Mouse (Mus musculus): ENCODE results near the gene Sptb. TPM values are rescaled to one million over a fixed set of nuclear protein-coding genes. Genes with fewer than 3 reads are reported as not detected.
A peak's percentile ranks its signal among the peaks of the same experiment; 100 is the strongest.

Gene Sptb
- polyA plus RNA-seq, 1 experiment from 2014 or later = 5.4 TPM

GRCm38 (mm10) chr12:76594556-76594955 is 115.8 kb downstream of the Sptb start:
- Histone ChIP-seq H3K36me3 (replicated peaks) (no peaks in the 10 kb centered on the region), H3K9me3 (no peaks in the 10 kb centered on the region), H3K4me3 (no peak overlapping the region), H3K27ac (peak overlapping the region; percentile 42; the same call in 1 of the 2 replicates), H3K4me1 (peaks cover 29% of the 10 kb centered on the region), H3K27me3 (ENCODE audit: poor library complexity, severe bottlenecking) (peaks cover 27% of the 10 kb centered on the region; the same call in 1 of the 2 replicates)
- WGBS = 57% methylated on average over 3 of the region's 3 CpGs
- no peak for DNase-seq (ENCODE audit: extremely low spot score, low spot score)

GRCm38 (mm10) chr12:76593839-76594322 is 116.5 kb downstream of the Sptb start:
- DNase-seq (ENCODE audit: extremely low spot score, low spot score) = no peak
- H3K9me3 ChIP-seq = no peaks in the 10 kb centered on the region
- H3K27me3 ChIP-seq (ENCODE audit: poor library complexity, severe bottlenecking) = peaks cover 27% of the 10 kb centered on the region; the same call in 1 of the 2 replicates
- peaks cover 29% of the 10 kb centered on the region for H3K4me1 ChIP-seq
- H3K27ac ChIP-seq = peak overlapping the region; percentile 42
- H3K36me3 ChIP-seq (replicated peaks) = no peaks in the 10 kb centered on the region
- 15% methylated on average over 7 of the region's 7 CpGs for WGBS
- no peak overlapping the region for H3K4me3 ChIP-seq

- DNase-seq (ENCODE audit: extremely low spot score, low spot score) = no peak
- WGBS = 80% methylated on average over 6 of the region's 6 CpGs
- H3K4me3 ChIP-seq = no peak overlapping the region
- no peaks in the 10 kb centered on the region for H3K9me3 ChIP-seq
- H3K36me3 ChIP-seq (replicated peaks) = no peaks in the 10 kb centered on the region
- H3K4me1 ChIP-seq = peaks cover 26% of the 10 kb centered on the region
- 0 out of 2 replicates have a peak overlapping the region, but pooled peaks have one; percentile 42 for H3K27ac ChIP-seq
- H3K27me3 ChIP-seq (ENCODE audit: poor library complexity, severe bottlenecking) = peaks cover 27% of the 10 kb centered on the region; the same call in 1 of the 2 replicates
These were observed 117.1 kb downstream of the Sptb start for GRCm38 (mm10) chr12:76593254-76593653.

- Histone ChIP-seq H3K9me3 (no peaks in the 10 kb centered on the region), H3K4me1 (peaks cover 18% of the 10 kb centered on the region), H3K4me3 (no peak overlapping the region), H3K27ac (no peak overlapping the region), H3K27me3 (ENCODE audit: poor library complexity, severe bottlenecking) (peaks cover 27% of the 10 kb centered on the region; the same call in 1 of the 2 replicates), H3K36me3 (replicated peaks) (no peaks in the 10 kb centered on the region)
- 58% methylated on average over 1 of the region's 1 CpGs for WGBS
- peak; percentile 66 for DNase-seq (ENCODE audit: extremely low spot score, low spot score)
These were observed 118.1 kb downstream of the Sptb start for GRCm38 (mm10) chr12:76592213-76592612.

- H3K9me3 ChIP-seq = no peaks in the 10 kb centered on the region
- 79% methylated on average over 3 of the region's 3 CpGs for WGBS
- no peak overlapping the region for H3K27ac ChIP-seq
- no peaks in the 10 kb centered on the region for H3K36me3 ChIP-seq (replicated peaks)
- H3K27me3 ChIP-seq (ENCODE audit: poor library complexity, severe bottlenecking) = peaks cover 27% of the 10 kb centered on the region; the same call in 1 of the 2 replicates
- no peak for DNase-seq (ENCODE audit: extremely low spot score, low spot score)
- H3K4me3 ChIP-seq = no peak overlapping the region
- peaks cover 15% of the 10 kb centered on the region for H3K4me1 ChIP-seq
These were observed 119.3 kb downstream of the Sptb start for GRCm38 (mm10) chr12:76591037-76591436.

- Histone ChIP-seq H3K36me3 (replicated peaks) (no peaks in the 10 kb centered on the region), H3K27ac (no peak overlapping the region), H3K4me3 (no peak overlapping the region), H3K27me3 (ENCODE audit: poor library complexity, severe bottlenecking) (peaks cover 18% of the 10 kb centered on the region; the same call in 1 of the 2 replicates), H3K4me1 (peaks cover 15% of the 10 kb centered on the region), H3K9me3 (0 out of 2 replicates have a peak, but pooled peaks cover 3% of the 10 kb centered on the region)
- DNase-seq (ENCODE audit: extremely low spot score, low spot score) = no peak
- WGBS = 83% methylated on average over 6 of the region's 6 CpGs
These were observed 120.8 kb downstream of the Sptb start for GRCm38 (mm10) chr12:76589531-76589930.

- Histone ChIP-seq H3K9me3 (0 out of 2 replicates have a peak, but pooled peaks cover 3% of the 10 kb centered on the region), H3K4me1 (peaks cover 17% of the 10 kb centered on the region), H3K4me3 (no peak overlapping the region), H3K36me3 (replicated peaks) (no peaks in the 10 kb centered on the region), H3K27ac (no peak overlapping the region), H3K27me3 (ENCODE audit: poor library complexity, severe bottlenecking) (no peaks in the 10 kb centered on the region)
- DNase-seq (ENCODE audit: extremely low spot score, low spot score) = no peak
- 66% methylated on average over 11 of the region's 11 CpGs for WGBS
These were observed 123.0 kb downstream of the Sptb start for GRCm38 (mm10) chr12:76587357-76587756.

- Histone ChIP-seq H3K4me3 (no peak overlapping the region), H3K27ac (no peak overlapping the region), H3K9me3 (0 out of 2 replicates have a peak, but pooled peaks cover 3% of the 10 kb centered on the region), H3K36me3 (replicated peaks) (no peaks in the 10 kb centered on the region), H3K27me3 (ENCODE audit: poor library complexity, severe bottlenecking) (no peaks in the 10 kb centered on the region), H3K4me1 (peaks cover 16% of the 10 kb centered on the region)
- no peak for DNase-seq (ENCODE audit: extremely low spot score, low spot score)
These were observed 125.3 kb downstream of the Sptb start for GRCm38 (mm10) chr12:76585028-76585427.

- no peaks in the 10 kb centered on the region for H3K27me3 ChIP-seq (ENCODE audit: poor library complexity, severe bottlenecking)
- 91% methylated on average over 7 of the region's 7 CpGs for WGBS
- H3K27ac ChIP-seq = peak overlapping the region; percentile 35; the same call in 1 of the 2 replicates
These were observed 126.9 kb downstream of the Sptb start for GRCm38 (mm10) chr12:76583454-76583853.

GRCm38 (mm10) chr12:76582841-76583240 is 127.5 kb downstream of the Sptb start:
- H3K27me3 ChIP-seq (ENCODE audit: poor library complexity, severe bottlenecking) = no peaks in the 10 kb centered on the region
- DNase-seq (ENCODE audit: extremely low spot score, low spot score) = no peak
- peaks cover 3% of the 10 kb centered on the region for H3K36me3 ChIP-seq (replicated peaks)
- H3K9me3 ChIP-seq = 0 out of 2 replicates have a peak, but pooled peaks cover 3% of the 10 kb centered on the region
- H3K27ac ChIP-seq = peak overlapping the region; percentile 35; the same call in 1 of the 2 replicates
- H3K4me3 ChIP-seq = no peak overlapping the region
- H3K4me1 ChIP-seq = peaks cover 15% of the 10 kb centered on the region
- 40% methylated on average over 6 of the region's 6 CpGs for WGBS

More at GRCm38 (mm10) chr12:76583454-76583853, 126.9 kb downstream of the Sptb start:
- DNase-seq (ENCODE audit: extremely low spot score, low spot score) = no peak
- Histone ChIP-seq H3K4me1 (peaks cover 15% of the 10 kb centered on the region), H3K36me3 (replicated peaks) (no peaks in the 10 kb centered on the region), H3K4me3 (no peak overlapping the region), H3K9me3 (0 out of 2 replicates have a peak, but pooled peaks cover 3% of the 10 kb centered on the region)

GRCm38 (mm10) chr12:76582139-76582538 is 128.2 kb downstream of the Sptb start:
- H3K27me3 ChIP-seq (ENCODE audit: poor library complexity, severe bottlenecking) = no peaks in the 10 kb centered on the region
- no peak overlapping the region for H3K4me3 ChIP-seq
- DNase-seq (ENCODE audit: extremely low spot score, low spot score) = no peak
- H3K4me1 ChIP-seq = peaks cover 15% of the 10 kb centered on the region
- WGBS = 83% methylated on average over 3 of the region's 3 CpGs
- peaks cover 10% of the 10 kb centered on the region for H3K36me3 ChIP-seq (replicated peaks)
- H3K9me3 ChIP-seq = 0 out of 2 replicates have a peak, but pooled peaks cover 3% of the 10 kb centered on the region
- H3K27ac ChIP-seq = no peak overlapping the region

GRCm38 (mm10) chr12:76579806-76580205 is 130.5 kb downstream of the Sptb start:
- no peaks in the 10 kb centered on the region for H3K27me3 ChIP-seq (ENCODE audit: poor library complexity, severe bottlenecking)
- WGBS = 77% methylated on average over 1 of the region's 1 CpGs
- H3K4me3 ChIP-seq = no peak overlapping the region
- H3K9me3 ChIP-seq = no peaks in the 10 kb centered on the region
- no peak for DNase-seq (ENCODE audit: extremely low spot score, low spot score)
- peaks cover 15% of the 10 kb centered on the region for H3K4me1 ChIP-seq
- H3K36me3 ChIP-seq (replicated peaks) = peaks cover 27% of the 10 kb centered on the region
- H3K27ac ChIP-seq = no peak overlapping the region

GRCm38 (mm10) chr12:76578465-76578864 is 131.9 kb downstream of the Sptb start:
- 89% methylated on average over 2 of the region's 2 CpGs for WGBS
- no peak for DNase-seq (ENCODE audit: extremely low spot score, low spot score)
- peaks cover 13% of the 10 kb centered on the region for H3K4me1 ChIP-seq
- no peak overlapping the region for H3K27ac ChIP-seq
- H3K27me3 ChIP-seq (ENCODE audit: poor library complexity, severe bottlenecking) = no peaks in the 10 kb centered on the region
- H3K4me3 ChIP-seq = no peak overlapping the region
- no peaks in the 10 kb centered on the region for H3K9me3 ChIP-seq
- peaks cover 27% of the 10 kb centered on the region for H3K36me3 ChIP-seq (replicated peaks)
